Mouse (Mus musculus): ENCODE data around the gene Ank3. TPM values are rescaled to one million over a fixed set of nuclear protein-coding genes. Genes with fewer than 3 reads are reported as not detected.

Gene Ank3
- polyA plus RNA-seq, 1 experiment = 23.3 TPM

- no peak for DNase-seq
- 42% methylated on average over 6 of the region's 6 CpGs for WGBS
- no peak for TF ChIP-seq POLR2A (IDR thresholded peaks at IDR 0.05; ENCODE audit: borderline replicate concordance, extremely low read depth, low read depth, low read length)
- TF ChIP-seq CTCF (IDR thresholded peaks at IDR 0.05; ENCODE audit: insufficient read depth, low read length) = no peak
- Histone ChIP-seq H3K4me3 (replicated peaks; ENCODE audit: extremely low read depth, low read depth, low read length) (no peak overlapping the region), H3K4me1 (ENCODE audit: control insufficient read depth, insufficient read depth, low read length) (no peaks in the 10 kb centered on the region)
These were observed 668.9 kb downstream of the Ank3 start for GRCm38 (mm10) chr10:70067169-70068115.

GRCm38 (mm10) chr10:70069321-70069720 is 670.7 kb downstream of the Ank3 start:
- DNase-seq = no peak
- Histone ChIP-seq H3K4me1 (ENCODE audit: control insufficient read depth, insufficient read depth, low read length) (no peaks in the 10 kb centered on the region), H3K4me3 (replicated peaks; ENCODE audit: extremely low read depth, low read depth, low read length) (no peak overlapping the region)
- TF ChIP-seq POLR2A (IDR thresholded peaks at IDR 0.05; ENCODE audit: borderline replicate concordance, extremely low read depth, low read depth, low read length) (no peak), CTCF (IDR thresholded peaks at IDR 0.05; ENCODE audit: insufficient read depth, low read length) (no peak)
- WGBS = 56% methylated on average over 6 of the region's 6 CpGs

- WGBS = 82% methylated on average over 4 of the region's 4 CpGs
- TF ChIP-seq POLR2A (IDR thresholded peaks at IDR 0.05; ENCODE audit: borderline replicate concordance, extremely low read depth, low read depth, low read length) (no peak), CTCF (IDR thresholded peaks at IDR 0.05; ENCODE audit: insufficient read depth, low read length) (no peak)
- no peak for DNase-seq
- Histone ChIP-seq H3K4me1 (ENCODE audit: control insufficient read depth, insufficient read depth, low read length) (no peaks in the 10 kb centered on the region), H3K4me3 (replicated peaks; ENCODE audit: extremely low read depth, low read depth, low read length) (no peak overlapping the region)
These were observed 672.8 kb downstream of the Ank3 start for GRCm38 (mm10) chr10:70071334-70071733.

Other genes starting within 250 kb of the Ank3 start
- gene Rhobtb1, start 247.3 kb upstream of the Ank3 start, polyA plus RNA-seq (2012; rRNA removed) = 7.3 and 9.9 TPM in 2 replicates
- gene A930033H14Rik, start 185.7 kb upstream of the Ank3 start, polyA plus RNA-seq (2012; rRNA removed) = 0.53 and 1.0 TPM in 2 replicates
- gene Cdk1, start 45.8 kb upstream of the Ank3 start, polyA plus RNA-seq (2012; rRNA removed) = 2.9 and 5.8 TPM in 2 replicates

Data from lung, adult 2 months (tissue).